Mouse (Mus musculus) macrophage (primary cell): Measurements from ENCODE around the gene Hddc3. TPM values are rescaled to one million over a fixed set of nuclear protein-coding genes. Genes with fewer than 3 reads are reported as not detected.

Experiments used
- H3K27ac ChIP-seq: fragments of 350-480 bp; formaldehyde crosslinking; 2 replicates; pipeline ENCODE4 v1.9.0; 2021
- H3K36me3 ChIP-seq: fragments of 350-480 bp; formaldehyde crosslinking; 2 replicates; pipeline ENCODE4 v1.9.0; 2021; ENCODE audit errors: inconsistent target
- H3K4me3 ChIP-seq: fragments of 350-480 bp; formaldehyde crosslinking; 2 replicates; pipeline ENCODE4 v1.9.0; 2021; ENCODE audit errors: inconsistent target
- H3K79me2 ChIP-seq: fragments of 350-480 bp; formaldehyde crosslinking; 2 replicates; pipeline ENCODE4 v1.9.0; 2021; ENCODE audit errors: inconsistent target
- WGBS: methylation state at CpG from one replicate; pipeline ENCODE4 v1.1.7; 2026; ENCODE audit warnings: inconsistent platforms; ENCODE audit not compliant: missing documents; 5-methylcytosine and 5-hydroxymethylcytosine counted together
- polyA plus RNA-seq: library from polyadenylated mRNA; stranded (reverse); fragments of 250-400 nt; gene quantifications from 3 replicates; pipeline ENCODE4 v1.2.4, GENCODE M21; 2018; ENCODE audit warnings: inconsistent platforms

Hddc3 gene
- polyA plus RNA-seq, 1 experiment from 2014 or later, result 14.5 TPM

GRCm38 (mm10) chr7:80343270-80344018 lies 540 bp downstream of the Hddc3 start:
- 24% methylated on average over 18 of the region's 19 CpGs for WGBS

GRCm38 (mm10) chr7:80346173-80346572 lies 3.3 kb downstream of the Hddc3 start:
- Histone ChIP-seq H3K79me2 (no peaks in the 10 kb centered on the region), H3K27ac (no peak overlapping the region), H3K4me3 (no peak overlapping the region), H3K36me3 (peaks cover 12% of the 10 kb centered on the region)
- WGBS, result 96% methylated on average over 9 of the region's 9 CpGs

More at GRCm38 (mm10) chr7:80343270-80344018, 540 bp downstream of the Hddc3 start:
- H3K36me3 ChIP-seq, result no peaks in the 10 kb centered on the region
- peak overlapping the region; percentile 45 for H3K4me3 ChIP-seq
- no peaks in the 10 kb centered on the region for H3K79me2 ChIP-seq
- peak overlapping the region; percentile 27; the same call in 1 of the 2 replicates for H3K27ac ChIP-seq

- 55% methylated on average over 5 of the region's 5 CpGs for WGBS
- H3K36me3 ChIP-seq, result peaks cover 17% of the 10 kb centered on the region
- no peaks in the 10 kb centered on the region for H3K79me2 ChIP-seq
- no peak overlapping the region for H3K27ac ChIP-seq
- no peak overlapping the region for H3K4me3 ChIP-seq
Measured at GRCm38 (mm10) chr7:80346830-80347229, 3.9 kb downstream of the Hddc3 start.

GRCm38 (mm10) chr7:80347670-80348586 lies 5.0 kb downstream of the Hddc3 start:
- Histone ChIP-seq H3K4me3 (no peak overlapping the region), H3K27ac (no peak overlapping the region), H3K79me2 (no peaks in the 10 kb centered on the region), H3K36me3 (peaks cover 25% of the 10 kb centered on the region)
- 94% methylated on average over 11 of the region's 13 CpGs for WGBS

- H3K27ac ChIP-seq, result no peak overlapping the region
- WGBS, result 71% methylated on average over 2 of the region's 2 CpGs
- H3K4me3 ChIP-seq, result no peak overlapping the region
- no peaks in the 10 kb centered on the region for H3K79me2 ChIP-seq
- H3K36me3 ChIP-seq, result peaks cover 38% of the 10 kb centered on the region
Measured at GRCm38 (mm10) chr7:80350808-80351207, 7.9 kb downstream of the Hddc3 start.

- H3K27ac ChIP-seq, result no peak overlapping the region
- WGBS, result 97% methylated on average over 8 of the region's 8 CpGs
- no peaks in the 10 kb centered on the region for H3K79me2 ChIP-seq
- H3K36me3 ChIP-seq, result peaks cover 59% of the 10 kb centered on the region
- H3K4me3 ChIP-seq, result no peak overlapping the region
Measured at GRCm38 (mm10) chr7:80352920-80353319, 10.0 kb downstream of the Hddc3 start.

GRCm38 (mm10) chr7:80356351-80356750 lies 13.4 kb downstream of the Hddc3 start:
- no peak overlapping the region for H3K4me3 ChIP-seq
- H3K79me2 ChIP-seq, result no peaks in the 10 kb centered on the region
- H3K36me3 ChIP-seq, result peaks cover 78% of the 10 kb centered on the region
- no peak overlapping the region for H3K27ac ChIP-seq
- WGBS, result 88% methylated on average over 13 of the region's 13 CpGs

- H3K36me3 ChIP-seq, result peaks cover 82% of the 10 kb centered on the region
- no peak overlapping the region for H3K4me3 ChIP-seq
- 89% methylated on average over 8 of the region's 8 CpGs for WGBS
- no peaks in the 10 kb centered on the region for H3K79me2 ChIP-seq
- no peak overlapping the region for H3K27ac ChIP-seq
Measured at GRCm38 (mm10) chr7:80357156-80357555, 14.3 kb downstream of the Hddc3 start.

- H3K79me2 ChIP-seq, result no peaks in the 10 kb centered on the region
- H3K36me3 ChIP-seq, result peaks cover 82% of the 10 kb centered on the region
- 91% methylated on average over 4 of the region's 4 CpGs for WGBS
- no peak overlapping the region for H3K4me3 ChIP-seq
- H3K27ac ChIP-seq, result no peak overlapping the region
Measured at GRCm38 (mm10) chr7:80358039-80358438, 15.1 kb downstream of the Hddc3 start.

GRCm38 (mm10) chr7:80360435-80360834 lies 17.5 kb downstream of the Hddc3 start:
- H3K36me3 ChIP-seq, result peaks cover 93% of the 10 kb centered on the region
- H3K27ac ChIP-seq, result no peak overlapping the region
- no peak overlapping the region for H3K4me3 ChIP-seq
- no peaks in the 10 kb centered on the region for H3K79me2 ChIP-seq
- WGBS, result 30% methylated on average over 3 of the region's 3 CpGs

GRCm38 (mm10) chr7:80365759-80366158 lies 22.9 kb downstream of the Hddc3 start:
- no peak overlapping the region for H3K4me3 ChIP-seq
- no peak overlapping the region for H3K27ac ChIP-seq
- 100% methylated on average over 2 of the region's 2 CpGs for WGBS
- H3K36me3 ChIP-seq, result peaks cover 72% of the 10 kb centered on the region
- no peaks in the 10 kb centered on the region for H3K79me2 ChIP-seq

GRCm38 (mm10) chr7:80367232-80367631 lies 24.3 kb downstream of the Hddc3 start:
- Histone ChIP-seq H3K4me3 (no peak overlapping the region), H3K27ac (no peak overlapping the region), H3K79me2 (no peaks in the 10 kb centered on the region), H3K36me3 (peaks cover 57% of the 10 kb centered on the region)
- WGBS, result 99% methylated on average over 7 of the region's 7 CpGs

- H3K4me3 ChIP-seq, result no peak overlapping the region
- H3K36me3 ChIP-seq, result peaks cover 49% of the 10 kb centered on the region
- WGBS, result 97% methylated on average over 9 of the region's 9 CpGs
- no peaks in the 10 kb centered on the region for H3K79me2 ChIP-seq
- peak overlapping the region; percentile 80 for H3K27ac ChIP-seq
Measured at GRCm38 (mm10) chr7:80368009-80368408, 25.1 kb downstream of the Hddc3 start.

- Histone ChIP-seq H3K79me2 (no peaks in the 10 kb centered on the region), H3K4me3 (peak overlapping the region; percentile 2; the same call in 1 of the 2 replicates), H3K27ac (peak overlapping the region; percentile 80), H3K36me3 (peaks cover 41% of the 10 kb centered on the region)
- WGBS, result 16% methylated on average over 20 of the region's 20 CpGs
Measured at GRCm38 (mm10) chr7:80368635-80369421, 25.9 kb downstream of the Hddc3 start.
